Mouse (Mus musculus) natural killer cell, adult 2 months (primary cell): Measurements from ENCODE around the gene Tfpt.
"Not testable (repeated sequence)": the region's sequence is repeated elsewhere in the genome, so short reads cannot be mapped to it uniquely, and the experiment has no call there.

Experiments used
- DNase-seq, 2 experiments: peaks; one replicate each; pipeline ENCODE4 v3.0.0; 2022; ENCODE audit warnings: low spot score in 2 of 2

The Tfpt gene

DNA sequence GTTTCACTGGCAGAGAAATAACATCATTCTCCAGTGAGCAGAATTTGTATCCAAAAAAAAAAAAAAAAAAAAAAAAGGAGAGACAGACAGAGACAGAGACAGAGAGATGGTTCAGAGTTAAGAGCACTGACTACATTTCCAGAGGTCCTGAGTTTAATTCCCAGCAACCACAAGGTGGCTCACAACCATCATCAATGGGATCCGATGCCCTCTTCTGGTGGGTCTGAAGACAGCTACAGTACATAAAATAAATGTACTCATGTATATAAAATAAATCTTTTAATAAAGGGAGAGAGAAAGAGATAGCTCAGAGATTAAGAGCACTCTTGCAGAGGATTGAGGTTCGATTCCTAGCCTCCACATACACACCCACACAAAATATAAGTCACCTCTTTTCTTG is 51.5 kb downstream of the Tfpt start:
- no peak for DNase-seq

DNA sequence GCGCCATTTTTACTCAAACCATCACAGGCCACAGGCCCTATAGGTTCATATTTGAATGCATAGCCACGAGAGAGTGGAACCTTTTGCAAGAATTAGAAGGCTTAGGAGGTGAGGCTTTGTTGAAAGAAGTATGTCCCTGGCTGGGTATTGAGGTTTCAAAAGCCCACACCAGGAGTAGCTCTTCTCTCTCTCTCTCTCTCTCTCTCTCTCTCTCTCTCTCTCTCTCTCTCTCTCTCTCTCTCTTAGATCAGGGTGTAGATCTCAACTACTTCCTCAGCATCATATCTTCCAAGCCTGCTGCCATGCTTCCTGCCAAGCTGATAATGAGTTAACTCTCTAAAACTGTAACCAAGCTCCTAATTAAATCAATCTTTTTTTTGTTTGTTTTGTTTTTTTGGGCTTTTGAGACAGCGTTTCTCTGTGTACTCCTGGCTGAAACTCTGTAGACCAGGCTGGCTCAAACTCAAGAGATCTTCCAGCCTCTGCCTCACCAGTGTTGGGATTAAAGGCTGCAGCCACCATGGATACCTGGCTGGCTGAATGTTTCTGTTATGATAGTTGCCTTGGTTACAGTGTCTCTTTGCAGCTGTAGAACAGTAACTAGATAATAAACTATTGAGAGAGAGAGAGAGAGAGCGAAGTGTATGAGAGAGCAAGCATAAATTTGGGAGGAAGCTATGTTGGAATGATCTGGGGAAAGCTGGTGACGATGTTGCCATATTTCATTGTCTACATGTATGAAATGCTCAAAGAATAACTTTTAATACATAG is 53.2 kb downstream of the Tfpt start:
- DNase-seq, result no peak

DNA sequence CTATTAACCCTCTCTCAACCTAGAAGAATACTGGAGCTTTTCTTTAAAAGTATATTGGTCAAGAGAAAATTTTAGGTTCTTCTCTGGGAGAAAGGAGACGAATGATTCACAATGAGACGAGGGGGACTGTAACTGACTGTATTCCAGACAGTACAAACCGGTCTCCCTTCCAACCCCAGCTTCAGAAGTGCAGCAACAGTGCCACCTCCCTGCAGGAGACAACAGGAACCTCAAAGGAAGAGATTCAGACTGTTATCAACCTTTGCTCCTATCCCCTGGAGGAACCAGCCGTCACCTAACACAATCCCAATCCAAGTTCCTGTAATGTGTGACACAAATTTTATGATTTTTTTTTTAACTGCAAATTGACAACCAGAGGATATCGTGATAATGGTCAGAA is 55.5 kb downstream of the Tfpt start:
- DNase-seq, result no peak

DNA sequence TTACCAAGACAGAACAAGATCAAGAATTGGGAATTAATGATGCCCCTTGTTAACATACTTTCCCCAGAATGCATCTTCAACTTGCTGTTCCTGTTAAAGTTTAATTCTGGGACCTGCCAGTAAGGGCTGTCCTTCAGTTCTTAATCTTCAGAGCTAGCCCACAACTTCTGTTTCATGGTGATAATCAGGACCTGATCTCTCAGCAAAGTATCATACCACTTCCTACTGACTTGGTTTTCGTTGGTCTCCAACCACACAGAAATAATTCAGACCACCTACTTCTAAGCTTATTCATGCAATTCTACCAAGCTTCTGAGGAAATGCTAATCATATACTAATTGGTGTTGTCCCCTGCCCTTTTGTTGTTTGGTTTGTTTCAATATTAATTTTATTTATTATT is 57.9 kb downstream of the Tfpt start:
- no peak for DNase-seq

GRCm38 (mm10) chr7:3570580-3570979 is 59.1 kb downstream of the Tfpt start:
- DNase-seq, result not testable (repeated sequence)
